Mouse (Mus musculus) T-helper 1 cell (primary cell): Measurements from ENCODE around the gene Nfe2l1.

ENCODE experiments used
- in situ Hi-C: fragments of 300-600 bp; cut with MboI, MseI; formaldehyde crosslinking; loops from one replicate; pipeline ENCODE4 v1.15.1; 2025; ENCODE audit warnings: high pct_unique_total_duplicates

Nfe2l1 gene

DNA sequence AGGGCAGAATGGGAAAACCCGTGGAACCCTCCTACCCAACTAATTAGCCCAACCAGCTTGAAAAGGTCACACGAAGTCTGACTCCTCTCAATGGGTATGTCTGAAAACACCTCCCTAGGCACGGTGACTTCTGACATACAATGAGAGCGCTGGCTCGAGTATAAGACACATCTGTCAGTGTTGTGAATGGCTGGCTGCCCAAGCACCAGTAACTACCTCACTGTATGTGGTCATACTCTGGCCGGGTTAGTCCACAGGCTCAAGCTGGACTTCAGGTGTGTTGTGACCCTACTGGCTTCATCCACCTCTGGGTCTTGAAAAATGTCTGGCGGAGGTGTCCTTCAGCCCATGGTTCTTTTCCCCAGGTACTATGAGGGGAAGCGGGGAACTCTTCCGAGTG, 18.9 kb upstream of the Nfe2l1 start:
- in situ Hi-C loops = no loop called here

DNA sequence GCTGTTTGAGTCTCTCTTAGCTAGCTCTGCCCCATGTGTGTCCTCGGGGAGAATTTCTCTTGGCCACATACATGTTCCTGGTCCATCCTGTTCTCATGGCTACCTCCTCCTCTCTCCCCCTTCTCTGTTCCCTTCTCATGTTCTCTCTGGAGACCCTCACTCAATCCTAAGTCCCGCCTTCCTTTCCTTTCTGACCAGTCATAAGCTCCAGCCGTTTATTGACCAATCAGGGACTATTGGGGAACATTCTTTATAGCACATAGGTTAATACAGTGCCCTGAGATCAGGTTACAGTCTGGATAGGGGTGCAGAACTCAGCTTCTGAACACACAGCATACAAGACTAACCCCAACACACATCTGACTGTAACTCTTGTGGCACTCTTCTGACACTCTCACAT, 17.5 kb upstream of the Nfe2l1 start:
- in situ Hi-C loops = no loop called here

DNA sequence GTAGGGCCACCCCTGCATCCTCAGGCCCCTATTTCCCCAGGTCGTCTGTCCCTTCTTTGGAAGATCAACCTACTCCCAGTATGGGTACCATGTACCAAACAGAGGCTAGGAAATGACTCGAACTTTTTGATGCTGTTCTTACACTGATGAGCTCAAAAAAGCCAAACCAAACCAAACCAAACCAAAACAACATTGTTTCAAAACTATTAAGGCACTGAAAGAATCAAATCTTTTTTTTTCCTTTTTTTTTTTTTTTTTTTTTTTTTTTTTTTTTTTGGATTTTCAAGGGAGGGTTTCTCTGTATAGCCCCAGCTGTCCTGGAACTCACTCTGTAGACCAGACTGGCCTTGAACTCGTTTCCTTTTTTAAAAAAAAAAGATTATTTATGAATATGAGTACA, 13.9 kb upstream of the Nfe2l1 start:
- in situ Hi-C loops = no loop called here

DNA sequence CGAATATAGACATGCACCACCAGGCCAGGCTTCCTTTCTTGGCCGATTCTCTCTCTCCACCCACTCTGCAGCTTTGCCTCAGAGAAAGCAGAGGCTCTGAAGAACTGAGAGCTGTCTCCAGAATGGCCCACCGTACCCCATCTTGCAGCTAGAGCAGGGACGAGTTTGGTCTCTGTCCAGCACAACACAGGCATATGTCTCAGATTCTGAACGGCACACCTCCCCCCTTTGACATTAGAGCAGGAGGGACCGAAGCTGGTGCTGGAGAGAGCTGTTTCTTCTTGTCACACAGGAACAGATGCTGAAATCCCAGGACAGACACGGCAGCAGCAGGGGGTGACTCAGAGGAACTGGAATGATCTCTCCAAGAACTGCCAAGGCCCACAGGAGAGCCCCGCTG, 10.5 kb upstream of the Nfe2l1 start:
- in situ Hi-C loops = no loop called here

DNA sequence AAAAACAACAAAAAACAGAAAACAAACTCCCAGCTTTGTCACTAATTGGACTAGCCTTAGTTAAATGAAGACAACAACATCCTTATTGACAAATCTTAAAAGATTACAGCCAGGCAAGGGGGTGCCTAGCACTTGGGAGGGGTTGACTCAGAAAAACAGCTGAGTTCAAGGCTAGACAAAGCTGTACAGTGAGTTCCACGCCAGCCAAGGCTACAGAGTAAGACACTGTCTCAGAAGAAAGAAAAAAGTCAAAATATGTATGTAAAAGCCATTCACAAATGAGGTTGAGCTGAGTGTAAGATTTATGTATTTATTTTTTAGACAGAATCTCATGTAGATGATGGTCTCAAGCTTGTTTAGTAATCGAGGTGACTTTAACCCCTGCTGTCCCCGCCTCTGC, 10.1 kb upstream of the Nfe2l1 start:
- in situ Hi-C loops = loop anchor here (10.0 kb wide), 1 partner anchor 715 kb away; no protein-coding TSS in a partner anchor

DNA sequence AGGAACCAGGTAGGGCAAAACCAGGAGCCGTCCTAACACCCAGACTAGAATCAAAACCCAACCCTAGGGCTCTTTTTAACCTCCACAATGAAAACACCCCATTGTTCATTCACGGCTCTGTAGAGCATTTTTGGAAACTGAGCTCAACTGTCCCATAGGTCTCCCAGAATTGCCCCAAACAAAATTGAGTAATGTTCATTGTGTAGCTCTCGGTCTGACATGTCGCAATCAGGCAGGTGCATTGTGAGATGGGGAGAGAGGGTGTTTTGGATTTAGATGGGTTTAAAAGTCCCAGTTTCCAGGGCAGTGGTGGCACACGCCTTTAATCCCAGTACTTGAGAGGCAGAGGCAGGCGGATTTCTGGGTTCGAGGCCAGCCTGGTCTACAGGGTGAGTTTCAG, 9.7 kb upstream of the Nfe2l1 start:
- in situ Hi-C loops = loop anchor here (10.0 kb wide), 1 partner anchor 715 kb away; no protein-coding TSS in a partner anchor

DNA sequence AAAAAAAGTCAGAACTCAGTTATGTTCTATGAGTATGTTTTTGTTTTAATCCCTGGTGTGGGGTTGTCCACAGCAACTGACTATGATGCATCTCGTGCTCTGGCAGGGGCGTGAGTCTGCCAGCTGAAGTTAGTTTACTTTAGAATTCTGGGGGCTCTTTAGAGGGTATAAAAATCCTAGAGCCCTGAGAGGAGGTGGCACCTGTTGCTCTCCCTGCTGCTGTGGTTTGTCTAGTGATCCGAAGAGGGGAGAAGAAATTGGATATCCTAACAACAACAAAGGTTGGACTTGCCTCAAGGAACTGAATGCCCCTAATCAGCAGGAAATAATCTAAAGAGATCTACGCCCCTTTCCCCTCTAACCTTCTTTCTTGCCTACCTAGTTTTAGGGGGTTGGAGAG, 8.6 kb upstream of the Nfe2l1 start:
- in situ Hi-C loops = loop anchor here (10.0 kb wide), 1 partner anchor 716 kb away; no protein-coding TSS in a partner anchor

DNA sequence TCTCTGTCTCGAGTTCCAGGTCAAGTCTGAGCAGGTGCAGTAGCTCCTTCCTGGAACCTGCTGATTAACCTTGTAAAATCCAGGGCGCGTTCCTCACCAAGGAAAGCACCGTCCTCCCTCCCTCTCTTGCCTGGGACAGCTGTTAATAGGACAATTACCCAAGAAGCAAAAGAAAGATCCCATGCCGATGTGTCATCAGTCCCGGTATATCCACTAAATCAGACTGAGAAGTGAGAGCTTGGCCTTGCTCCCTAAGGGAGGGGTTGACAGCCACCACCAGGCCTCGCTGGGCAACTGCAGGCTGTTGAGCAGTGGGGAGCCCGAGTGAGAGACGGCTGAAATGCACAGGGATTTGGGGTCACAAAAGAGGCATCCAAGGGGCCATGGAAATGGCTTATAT, 7.5 kb upstream of the Nfe2l1 start:
- in situ Hi-C loops = loop anchor here (10.0 kb wide), 1 partner anchor 718 kb away; no protein-coding TSS in a partner anchor

DNA sequence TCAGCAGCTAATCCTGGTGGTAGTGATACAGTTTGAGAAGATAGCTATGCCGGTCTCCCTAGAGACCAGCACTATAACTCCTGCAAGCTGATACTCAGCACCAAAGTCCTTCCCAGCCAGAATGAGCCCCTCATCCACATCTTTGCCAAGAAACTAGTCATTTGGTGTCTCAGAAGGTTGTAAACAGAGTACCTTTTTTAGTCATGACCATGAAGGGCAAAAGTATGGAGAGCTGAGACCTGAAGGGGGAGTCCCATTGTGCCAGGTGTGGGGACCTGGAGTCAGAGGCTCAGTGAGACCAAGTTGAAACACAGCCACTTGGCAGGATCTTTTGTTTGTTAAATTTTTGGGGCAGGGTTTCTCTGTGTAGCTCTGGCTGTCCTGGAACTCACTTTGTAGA, 4.4 kb upstream of the Nfe2l1 start:
- in situ Hi-C loops = loop anchor here (10.0 kb wide), 1 partner anchor 721 kb away; no protein-coding TSS in a partner anchor

DNA sequence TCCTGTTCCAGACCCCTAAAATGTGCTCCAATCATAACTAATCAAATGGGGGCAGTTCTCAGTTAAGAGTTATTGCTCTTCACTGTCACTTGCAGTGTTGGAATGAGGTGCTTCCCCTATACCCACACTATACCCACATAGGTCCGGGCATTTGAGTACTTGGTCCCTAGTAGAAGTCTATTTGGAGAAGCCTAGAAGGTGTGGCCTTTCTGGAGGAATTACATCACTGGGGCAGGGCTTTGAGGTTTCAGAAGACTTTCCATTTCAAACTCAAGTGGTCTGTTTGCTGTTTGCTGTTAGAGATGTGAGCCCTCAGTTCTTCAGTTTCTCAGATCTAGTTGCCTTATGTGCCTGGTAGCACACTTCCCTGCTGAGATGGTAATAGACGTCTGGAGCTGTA, 3.2 kb upstream of the Nfe2l1 start:
- in situ Hi-C loops = loop anchor here (10.0 kb wide), 1 partner anchor 722 kb away; no protein-coding TSS in a partner anchor

DNA sequence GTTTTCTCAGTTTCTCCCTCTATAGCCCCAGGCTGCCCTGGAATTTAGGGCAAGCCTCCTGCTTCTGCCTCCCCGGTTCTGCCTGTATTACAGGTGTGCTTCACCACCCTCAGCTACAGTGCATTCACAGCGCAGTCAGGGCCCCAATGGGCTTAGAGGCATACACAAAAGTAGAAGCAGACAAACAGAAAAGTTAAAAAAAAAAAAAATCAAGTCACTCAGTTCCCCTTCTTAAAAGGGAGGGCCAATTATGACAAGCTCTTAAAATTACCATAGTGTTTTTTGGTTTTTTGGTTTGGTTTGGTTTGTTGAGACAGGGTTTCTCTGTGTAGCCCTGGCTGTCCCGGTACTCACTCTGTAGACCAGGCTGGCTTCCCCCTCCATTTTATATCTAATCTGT, 2.8 kb upstream of the Nfe2l1 start:
- in situ Hi-C loops = loop anchor here (10.0 kb wide), 1 partner anchor 722 kb away; no protein-coding TSS in a partner anchor

DNA sequence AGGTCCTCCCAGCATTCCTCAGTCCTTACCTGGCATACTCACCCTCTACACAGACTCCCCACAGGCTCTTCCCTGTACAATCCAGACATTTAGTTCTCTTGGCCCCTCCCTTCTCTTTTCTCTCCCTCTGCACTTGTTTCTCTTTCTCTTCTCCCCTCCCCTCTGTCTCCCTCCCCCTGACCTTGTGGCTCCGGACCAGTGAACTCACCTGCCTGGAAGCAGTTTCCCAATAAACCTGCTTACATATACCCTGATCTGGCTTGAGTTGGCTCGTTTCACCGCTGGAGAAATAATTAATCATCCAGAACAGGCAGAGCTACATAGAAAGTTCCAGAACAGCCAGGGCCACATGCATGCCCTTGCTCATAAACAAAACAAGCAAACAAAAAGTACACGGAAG, 1.7 kb upstream of the Nfe2l1 start:
- in situ Hi-C loops = loop anchor here (10.0 kb wide), 1 partner anchor 723 kb away; no protein-coding TSS in a partner anchor

DNA sequence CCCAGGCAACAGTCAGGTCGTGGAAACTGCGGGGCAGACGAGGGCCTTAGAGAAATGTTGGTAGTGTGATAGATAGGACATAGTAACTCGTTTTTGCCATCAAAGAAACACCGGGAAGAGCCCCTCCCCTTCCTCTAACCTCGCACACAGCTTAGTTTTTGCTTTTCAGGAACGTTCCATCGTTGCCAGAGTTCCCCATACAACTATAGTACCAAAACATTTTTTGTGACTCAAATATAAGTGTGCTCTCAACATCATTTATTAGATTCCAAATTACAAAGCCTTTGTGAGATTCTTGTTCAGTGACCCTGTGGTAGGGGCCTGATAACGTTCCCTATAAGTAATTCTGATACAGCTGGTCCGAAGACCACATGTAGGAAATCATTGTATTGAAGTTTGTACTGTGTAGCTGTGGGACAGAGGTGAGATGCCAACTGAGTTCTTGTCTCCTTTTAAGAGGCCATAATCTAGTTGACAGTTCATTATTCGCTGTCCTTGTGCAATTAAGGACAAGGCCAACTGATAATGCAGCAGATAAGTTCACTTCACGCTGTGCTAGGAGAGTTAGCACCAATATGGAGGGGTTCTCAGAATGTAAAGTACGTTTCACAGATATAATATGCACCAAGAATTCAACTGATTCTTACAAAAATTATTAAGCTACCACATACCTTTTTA, 910 bp upstream of the Nfe2l1 start:
- in situ Hi-C loops = loop anchor here (10.0 kb wide), 1 partner anchor 724 kb away; no protein-coding TSS in a partner anchor

DNA sequence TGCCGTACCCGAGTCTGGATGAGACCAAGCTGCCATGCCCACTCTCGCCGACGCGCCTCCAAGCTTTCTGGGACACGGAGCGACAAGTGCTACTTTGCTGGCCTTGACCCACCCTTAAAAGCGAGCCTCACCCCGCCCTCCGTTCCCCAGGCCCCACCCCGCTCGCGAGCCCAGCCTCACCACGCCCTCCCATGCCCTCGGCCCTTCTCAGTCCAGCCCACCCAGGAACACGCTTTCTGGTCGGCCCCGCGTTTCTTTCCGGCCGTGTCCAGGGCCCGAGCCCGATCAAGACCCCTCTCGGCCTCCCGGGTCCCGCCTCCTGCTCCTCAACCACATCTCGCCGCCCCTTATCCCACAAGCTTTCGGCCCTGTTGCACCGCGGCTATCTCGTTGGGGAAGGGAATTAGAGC, 360 bp downstream of the Nfe2l1 start:
- in situ Hi-C loops = no loop called here

DNA sequence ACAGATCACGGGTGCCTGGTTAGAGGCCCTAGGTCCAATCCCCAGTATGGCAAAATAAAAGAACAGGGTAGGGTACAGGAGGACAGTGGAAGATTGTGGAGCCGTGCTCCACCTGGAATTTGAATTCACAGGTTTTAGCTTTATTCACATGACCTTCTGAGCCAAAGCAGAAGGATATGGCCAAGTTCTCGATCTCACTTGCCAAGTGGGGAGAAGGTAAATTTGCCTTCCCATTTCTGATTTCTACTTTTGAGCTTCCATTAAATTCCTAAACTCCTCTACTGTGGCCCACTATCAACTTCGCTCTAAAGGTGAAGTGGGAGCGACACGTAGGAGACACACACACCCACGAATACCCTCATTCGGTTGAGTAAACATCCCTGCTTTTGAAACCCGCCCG, 887 bp downstream of the Nfe2l1 start:
- in situ Hi-C loops = no loop called here

DNA sequence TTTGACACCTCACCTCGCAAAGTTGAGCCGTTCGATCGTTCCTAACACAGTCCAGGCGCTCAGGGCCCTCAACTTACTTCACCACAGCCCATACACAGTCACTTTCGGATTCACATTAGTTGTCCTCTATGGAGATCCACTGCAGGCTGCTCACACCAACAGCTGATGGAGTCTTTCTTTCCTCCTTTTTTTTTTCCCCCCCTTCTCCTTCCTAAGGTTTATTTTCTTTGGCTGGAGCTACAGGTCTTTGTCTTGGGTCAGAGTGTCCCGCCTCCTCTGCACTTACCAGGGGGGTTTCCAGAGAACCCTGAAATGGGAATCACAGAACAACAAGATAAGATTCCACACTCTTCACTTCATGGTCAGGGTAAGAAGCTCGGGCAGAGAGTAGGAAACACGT, 1.9 kb downstream of the Nfe2l1 start:
- in situ Hi-C loops = no loop called here

DNA sequence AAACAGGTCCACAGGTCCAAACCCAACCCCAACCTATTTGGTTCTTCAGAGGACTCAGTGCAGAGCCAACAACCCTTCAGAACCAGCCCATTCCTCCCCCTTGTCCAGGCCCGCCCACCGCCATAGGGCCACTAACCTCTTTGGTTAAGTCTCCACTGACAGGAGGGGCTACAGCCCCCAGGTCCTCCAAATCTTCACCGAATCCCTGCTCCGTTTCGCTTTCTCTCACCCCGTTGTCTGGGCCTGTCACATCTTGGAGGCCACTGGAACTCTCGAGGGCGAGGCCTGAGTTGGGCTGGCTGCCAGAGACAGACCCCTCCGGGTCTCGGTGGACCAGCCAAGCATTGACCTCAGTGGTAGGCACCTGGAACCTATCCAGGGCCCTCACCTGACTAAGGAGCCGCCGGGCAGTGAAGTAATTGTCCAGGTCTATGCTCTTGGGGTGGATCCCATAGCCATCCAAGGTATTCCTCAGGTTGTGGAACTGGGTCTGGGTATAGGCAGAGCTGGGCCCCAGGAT, 2.6 kb downstream of the Nfe2l1 start:
- in situ Hi-C loops = no loop called here

DNA sequence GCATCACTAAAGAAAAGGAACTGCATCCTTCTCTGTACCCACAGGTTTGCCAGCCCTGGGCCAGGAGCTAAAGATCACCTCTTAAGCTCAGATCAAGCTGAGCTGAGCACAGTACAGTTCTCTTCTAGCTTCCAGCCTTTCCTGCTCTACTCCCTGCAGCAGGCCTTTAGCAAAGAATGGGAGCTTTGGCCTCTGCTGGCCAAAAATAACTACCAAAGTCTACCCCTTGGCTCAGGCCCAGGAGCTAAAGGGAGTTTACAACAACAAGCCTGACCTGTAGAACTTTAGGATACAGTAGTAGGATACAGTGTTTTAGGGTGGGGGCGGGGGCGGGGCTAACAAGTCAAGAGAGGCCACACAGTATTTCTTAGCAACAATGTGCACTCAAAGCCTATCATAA, 3.3 kb downstream of the Nfe2l1 start:
- in situ Hi-C loops = no loop called here

DNA sequence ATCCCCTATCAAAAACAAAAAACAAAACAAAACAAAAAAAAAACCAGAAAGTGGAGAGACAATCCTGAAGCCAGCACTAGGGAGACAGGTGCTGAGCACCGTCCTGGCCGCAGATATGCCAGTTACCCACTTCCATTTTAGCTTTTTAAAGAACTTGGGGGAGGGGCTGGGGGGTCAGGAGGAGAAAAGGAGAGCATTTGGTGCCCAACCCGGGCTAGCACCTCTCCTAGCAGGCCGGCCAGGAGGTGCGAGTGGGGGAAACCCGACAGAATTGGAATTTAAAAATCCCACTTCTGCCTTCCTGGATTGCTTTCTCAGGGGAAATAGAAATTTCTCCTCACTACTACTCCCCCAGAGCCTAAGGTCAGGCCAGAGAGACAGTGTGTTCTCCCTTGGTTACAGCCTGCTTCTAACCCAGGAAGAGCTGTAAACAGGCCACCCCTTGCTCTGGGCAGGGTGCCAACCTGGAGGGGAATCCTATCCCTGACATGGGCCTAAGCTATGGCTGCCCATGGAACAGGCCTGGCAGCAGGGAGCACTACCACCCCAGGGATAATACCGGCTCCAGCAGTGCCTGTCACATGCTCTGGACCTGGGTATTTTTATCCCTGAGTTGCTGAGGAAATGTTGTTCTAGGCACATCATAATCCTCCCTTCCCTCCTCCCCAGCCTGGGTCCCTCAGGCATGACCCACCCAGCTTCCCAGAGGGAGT, 4.8 kb downstream of the Nfe2l1 start:
- in situ Hi-C loops = no loop called here

DNA sequence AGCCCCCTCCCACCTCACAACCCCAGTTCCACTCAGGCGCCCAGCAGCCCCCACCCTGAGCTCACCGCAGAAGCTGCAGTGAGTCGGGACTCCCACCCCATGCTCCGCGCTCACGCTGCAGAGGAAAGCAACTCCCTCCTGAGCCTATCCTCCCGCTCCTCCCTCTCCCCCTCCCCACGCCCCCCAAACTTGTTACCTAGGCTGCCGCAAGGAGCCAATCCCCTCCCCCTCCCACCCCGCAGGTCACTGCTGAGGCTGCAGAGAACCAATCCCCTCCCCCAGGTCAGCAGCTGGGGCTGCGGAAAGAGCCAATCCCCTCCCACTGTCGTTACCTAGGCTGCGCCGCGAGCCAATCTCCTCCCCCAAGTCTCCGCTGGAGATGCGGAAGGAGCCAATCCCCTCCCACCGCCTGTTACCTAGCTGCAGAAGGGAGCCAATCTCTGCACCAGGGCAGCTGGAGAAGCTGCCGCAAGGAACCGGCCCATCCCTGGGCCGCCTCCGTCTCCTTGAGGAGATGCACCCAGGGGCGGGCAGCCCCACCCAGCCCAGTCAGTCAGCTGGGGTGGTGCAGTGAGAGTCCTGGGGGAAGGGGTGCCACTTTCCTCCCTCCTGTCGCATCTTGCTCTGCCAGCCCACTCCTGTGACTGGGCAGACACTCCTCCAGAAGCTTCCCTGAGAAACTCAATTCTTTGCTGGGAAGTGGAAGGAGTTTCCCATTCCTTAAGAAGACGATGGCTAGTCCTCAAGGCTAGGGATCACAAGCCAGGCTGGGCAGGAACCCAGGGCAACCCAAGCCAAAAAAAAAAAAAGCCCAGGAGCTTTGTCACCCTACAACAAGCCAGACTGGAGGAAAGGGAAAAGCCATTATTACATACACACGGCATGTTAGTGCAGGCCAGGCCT, 5.6 kb downstream of the Nfe2l1 start:
- in situ Hi-C loops = no loop called here

DNA sequence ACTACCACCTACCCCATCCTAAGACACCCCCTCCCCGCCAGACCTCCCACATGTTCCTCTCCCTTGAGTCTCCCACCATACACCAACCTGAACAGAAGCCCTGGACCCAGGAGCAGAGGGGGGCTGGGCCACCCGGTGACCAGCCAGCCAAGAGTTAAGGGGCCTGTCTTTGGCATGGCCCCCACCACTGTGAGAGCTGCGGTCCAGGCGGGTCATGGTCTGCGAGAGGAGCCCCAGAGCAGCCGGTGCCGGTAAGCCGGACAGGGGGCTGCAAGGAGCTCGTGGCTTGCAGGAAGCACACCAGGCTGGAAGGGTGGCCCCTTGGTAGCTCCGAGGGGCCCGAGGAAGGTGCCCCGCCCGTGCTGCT, 6.3 kb downstream of the Nfe2l1 start:
- in situ Hi-C loops = no loop called here
